Mouse (Mus musculus) ES-E14 (cell line): ENCODE data around the gene Xpr1. TPM values are rescaled to one million over a fixed set of nuclear protein-coding genes. Genes with fewer than 3 reads are reported as not detected.

Experiments used
- DNase-seq: peaks from one replicate; pipeline ENCODE4 v3.0.0-alpha.2; 2013; ENCODE audit warnings: low read depth, low spot score
- H3K27ac ChIP-seq: 2 replicates; pipeline ENCODE4 v1.5.1; 2012; ENCODE audit warnings: low read depth, mild to moderate bottlenecking, low read length, moderate library complexity, mixed read lengths; ENCODE audit not compliant: poor library complexity, insufficient read depth, severe bottlenecking
- H3K36me3 ChIP-seq: 2 replicates; pipeline ENCODE4 v1.6.1; 2012; ENCODE audit warnings: mild to moderate bottlenecking, low read length, moderate library complexity, mixed read lengths; ENCODE audit not compliant: control insufficient read depth, poor library complexity, insufficient read depth, severe bottlenecking
- H3K4me1 ChIP-seq, 2 experiments: fragments of 150-350 bp in 1 of 2; sonication (generic) in 1 of 2; 2 replicates each; pipeline ENCODE4 v1.6.1; 2012; ENCODE audit warnings: low read length in 2 of 2, mild to moderate bottlenecking in 1 of 2, mixed read lengths in 1 of 2; ENCODE audit not compliant: control insufficient read depth in 2 of 2, insufficient read depth in 2 of 2, poor library complexity in 1 of 2
- H3K4me3 ChIP-seq, 2 experiments: fragments of 150-350 bp in 1 of 2; sonication (generic) in 1 of 2; 2 replicates each; pipeline ENCODE4 v1.5.1; 2012; ENCODE audit warnings: low read length in 2 of 2, low read depth in 1 of 2, mild to moderate bottlenecking in 1 of 2, mixed read lengths in 1 of 2; ENCODE audit not compliant: insufficient read depth in 1 of 2, poor library complexity in 1 of 2, severe bottlenecking in 1 of 2
- H3K9ac ChIP-seq: 2 replicates; pipeline ENCODE4 v1.6.1; 2012; ENCODE audit warnings: low read depth, mild to moderate bottlenecking, low read length, mixed read lengths; ENCODE audit not compliant: poor library complexity, insufficient read depth, severe bottlenecking
- H3K9me3 ChIP-seq: fragments of 150-350 bp; sonication (generic); 2 replicates; pipeline ENCODE4 v1.6.1; 2012; ENCODE audit warnings: low read depth, mild to moderate bottlenecking, low read length; ENCODE audit not compliant: control insufficient read depth, insufficient read depth
- CHD2 ChIP-seq: IDR thresholded peaks from 2 replicates; pipeline ENCODE4 v1.6.1; 2014; ENCODE audit warnings: mild to moderate bottlenecking, low read depth, low read length, inconsistent platforms
- HCFC1 ChIP-seq: IDR thresholded peaks from 2 replicates; pipeline ENCODE4 v1.6.1; 2012; ENCODE audit warnings: low read length, inconsistent platforms, borderline replicate concordance; ENCODE audit not compliant: insufficient read depth
- MAFK ChIP-seq: IDR thresholded peaks from 2 replicates; pipeline ENCODE4 v1.6.1; 2014; ENCODE audit warnings: mild to moderate bottlenecking, low read depth, low read length, inconsistent platforms; ENCODE audit not compliant: insufficient read depth
- ZC3H11A ChIP-seq: IDR thresholded peaks from 2 replicates; pipeline ENCODE4 v1.6.1; 2012; ENCODE audit warnings: low read depth, mild to moderate bottlenecking, inconsistent platforms, low read length, borderline replicate concordance
- ZNF384 ChIP-seq: IDR thresholded peaks from 2 replicates; pipeline ENCODE4 v1.6.1; 2012; ENCODE audit warnings: low read depth, low read length, inconsistent platforms
- in situ Hi-C, 2 experiments: fragments of 600-800 bp; cut with MboI; formaldehyde crosslinking; loops; one replicate each; pipeline ENCODE4 v1.15.1; 2025; ENCODE audit warnings: low sequenced_read_pairs in 2 of 2, inconsistent platforms in 1 of 2; ENCODE audit not compliant: unreplicated experiment in 2 of 2
- total RNA-seq: library from RNA; depleted of rRNA; stranded (reverse); fragments of 300-350 nt; gene quantifications from 2 replicates; pipeline ENCODE4 v1.2.3, GENCODE M21; 2012

Gene Xpr1
- total RNA-seq, 1 experiment: 13.5 TPM

DNA sequence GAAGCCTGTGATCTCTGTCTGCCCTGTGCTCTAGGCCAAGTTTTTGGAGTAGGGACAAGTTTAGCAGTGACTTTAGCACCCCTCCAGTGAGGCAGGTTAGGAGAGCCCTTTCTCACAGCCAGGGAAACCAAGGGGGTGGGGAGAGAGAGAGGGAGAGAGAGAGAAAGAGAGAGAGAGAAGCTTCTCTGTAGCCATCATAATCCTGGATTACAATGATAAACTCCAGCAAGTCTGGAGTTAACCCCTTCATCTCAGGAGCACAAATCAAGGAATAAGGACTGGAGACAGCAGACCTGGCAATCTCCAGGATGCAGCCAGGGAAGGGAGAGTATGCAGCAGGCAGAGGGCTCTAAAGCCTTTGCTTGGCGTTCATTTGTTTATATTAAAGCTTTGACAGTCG is 181.6 kb downstream of the Xpr1 start:
- in situ Hi-C loops: loop anchor here in 1 of 2 experiments (25.0 kb wide), 1 partner anchor 502 kb away; no protein-coding TSS in a partner anchor
- no peak for DNase-seq
- H3K4me1 ChIP-seq: peaks cover 0 to 7% of the 10 kb centered on the region in 2 experiments; a peak in 3 of 4 replicates
- TF ChIP-seq HCFC1 (no peak), CHD2 (no peak), MAFK (no peak), ZNF384 (no peak), ZC3H11A (no peak)
- H3K36me3 ChIP-seq: no peaks in the 10 kb centered on the region
- H3K9ac ChIP-seq: no peak overlapping the region
- no peaks in the 10 kb centered on the region for H3K9me3 ChIP-seq
- no peak overlapping the region for H3K4me3 ChIP-seq
- H3K27ac ChIP-seq: no peak overlapping the region

- H3K9me3 ChIP-seq: no peaks in the 10 kb centered on the region
- H3K4me1 ChIP-seq: peaks cover 0 to 7% of the 10 kb centered on the region in 2 experiments; a peak in 3 of 4 replicates
- no peaks in the 10 kb centered on the region for H3K36me3 ChIP-seq
- no peak overlapping the region for H3K4me3 ChIP-seq
- TF ChIP-seq MAFK (no peak), ZC3H11A (no peak), HCFC1 (no peak), CHD2 (no peak), ZNF384 (no peak)
- H3K9ac ChIP-seq: no peak overlapping the region
- in situ Hi-C loops: loop anchor here in 1 of 2 experiments (25.0 kb wide), 1 partner anchor 503 kb away; no protein-coding TSS in a partner anchor
- DNase-seq: no peak
- no peak overlapping the region for H3K27ac ChIP-seq
Measured at GRCm38 (mm10) chr1:155233931-155234607, 183.1 kb downstream of the Xpr1 start.

- in situ Hi-C loops: loop anchor here in 1 of 2 experiments (25.0 kb wide), 1 partner anchor 504 kb away; no protein-coding TSS in a partner anchor
- Histone ChIP-seq H3K9ac (no peak overlapping the region), H3K4me1 (peaks cover 0 to 7% of the 10 kb centered on the region in 2 experiments; a peak in 3 of 4 replicates), H3K27ac (no peak overlapping the region), H3K9me3 (no peaks in the 10 kb centered on the region), H3K36me3 (no peaks in the 10 kb centered on the region), H3K4me3 (no peak overlapping the region)
- TF ChIP-seq ZC3H11A (no peak), HCFC1 (no peak), ZNF384 (no peak), MAFK (no peak), CHD2 (no peak)
- no peak for DNase-seq
Measured at GRCm38 (mm10) chr1:155233378-155233777, 183.8 kb downstream of the Xpr1 start.

GRCm38 (mm10) chr1:155232786-155233185 is 184.4 kb downstream of the Xpr1 start:
- H3K4me1 ChIP-seq: peaks cover 0 to 7% of the 10 kb centered on the region in 2 experiments; a peak in 3 of 4 replicates
- H3K9ac ChIP-seq: no peak overlapping the region
- H3K9me3 ChIP-seq: no peaks in the 10 kb centered on the region
- H3K27ac ChIP-seq: no peak overlapping the region
- no peak for DNase-seq
- H3K36me3 ChIP-seq: no peaks in the 10 kb centered on the region
- in situ Hi-C loops: loop anchor here in 1 of 2 experiments (25.0 kb wide), 1 partner anchor 505 kb away; no protein-coding TSS in a partner anchor
- no peak overlapping the region for H3K4me3 ChIP-seq
- no peak for TF ChIP-seq CHD2
- no peak for TF ChIP-seq ZC3H11A
- no peak for TF ChIP-seq ZNF384
- no peak for TF ChIP-seq HCFC1
- TF ChIP-seq MAFK: no peak

DNA sequence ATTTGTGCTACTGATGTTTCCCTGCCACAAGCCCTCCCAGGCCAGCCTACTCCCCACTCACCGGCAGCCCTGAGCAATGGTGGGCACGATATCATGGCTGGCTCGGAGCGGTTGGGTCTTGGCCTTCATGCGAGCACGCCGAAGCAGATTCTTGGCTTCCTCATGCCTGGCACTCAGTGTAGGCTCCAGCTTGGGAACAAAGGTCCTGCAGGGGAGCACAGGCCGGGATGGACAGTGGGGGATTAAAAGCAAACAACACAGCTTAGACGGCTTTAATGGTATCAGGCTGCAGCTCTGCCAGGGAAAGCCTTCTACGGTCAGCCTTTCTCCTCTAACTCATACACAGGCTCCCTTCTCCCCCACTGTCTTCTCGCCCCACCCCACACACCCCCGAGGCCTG is 184.8 kb downstream of the Xpr1 start:
- TF ChIP-seq HCFC1 (no peak), CHD2 (no peak), MAFK (no peak), ZC3H11A (no peak), ZNF384 (no peak)
- Histone ChIP-seq H3K4me1 (peaks cover 0 to 5% of the 10 kb centered on the region in 2 experiments; a peak in 3 of 4 replicates), H3K4me3 (no peak overlapping the region; a peak in 1 of 4 replicates), H3K9ac (no peak overlapping the region), H3K9me3 (no peaks in the 10 kb centered on the region), H3K36me3 (no peaks in the 10 kb centered on the region), H3K27ac (no peak overlapping the region)
- in situ Hi-C loops: loop anchor here in 1 of 2 experiments (25.0 kb wide), 1 partner anchor 505 kb away; no protein-coding TSS in a partner anchor
- DNase-seq: no peak
